Mouse (Mus musculus): ENCODE data around the gene Tjp3. TPM values are rescaled to one million over a fixed set of nuclear protein-coding genes. Genes with fewer than 3 reads are reported as not detected.

Tjp3 gene
- polyA plus RNA-seq (2012; ENCODE audit: low replicate concordance): 15.0 and 35.0 TPM in 2 replicates

GRCm38 (mm10) chr10:81291511-81292104, at the start of gene Tjp3:
Gene Tjp3 (minus strand): TSS chr10:81291581.

DNA sequence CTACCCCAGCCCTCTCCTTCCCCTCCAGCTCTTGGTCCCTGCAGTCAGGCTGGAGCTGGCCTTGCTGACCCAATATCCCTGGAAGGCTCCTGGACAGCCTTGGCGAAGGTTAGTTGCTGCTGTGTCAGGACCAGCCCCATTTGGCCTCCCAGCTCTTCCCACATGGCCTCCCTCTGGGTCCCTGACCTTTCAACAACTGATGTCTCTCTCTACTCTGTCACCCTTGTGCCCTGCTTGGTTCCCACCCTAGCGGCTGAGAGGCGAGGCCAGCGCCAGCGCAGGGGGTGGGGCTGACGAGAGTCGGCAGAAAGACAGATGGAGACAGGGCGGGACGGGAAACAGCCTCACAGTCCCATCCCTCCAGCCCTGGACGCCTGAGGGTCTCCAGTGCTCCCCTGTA, 37.0 kb upstream of the Tjp3 start, which contains the start of gene Tbxa2r:
Gene Tbxa2r, plus strand, starts transcription at position 346 of the 400 bp plus-strand sequence.

DNA sequence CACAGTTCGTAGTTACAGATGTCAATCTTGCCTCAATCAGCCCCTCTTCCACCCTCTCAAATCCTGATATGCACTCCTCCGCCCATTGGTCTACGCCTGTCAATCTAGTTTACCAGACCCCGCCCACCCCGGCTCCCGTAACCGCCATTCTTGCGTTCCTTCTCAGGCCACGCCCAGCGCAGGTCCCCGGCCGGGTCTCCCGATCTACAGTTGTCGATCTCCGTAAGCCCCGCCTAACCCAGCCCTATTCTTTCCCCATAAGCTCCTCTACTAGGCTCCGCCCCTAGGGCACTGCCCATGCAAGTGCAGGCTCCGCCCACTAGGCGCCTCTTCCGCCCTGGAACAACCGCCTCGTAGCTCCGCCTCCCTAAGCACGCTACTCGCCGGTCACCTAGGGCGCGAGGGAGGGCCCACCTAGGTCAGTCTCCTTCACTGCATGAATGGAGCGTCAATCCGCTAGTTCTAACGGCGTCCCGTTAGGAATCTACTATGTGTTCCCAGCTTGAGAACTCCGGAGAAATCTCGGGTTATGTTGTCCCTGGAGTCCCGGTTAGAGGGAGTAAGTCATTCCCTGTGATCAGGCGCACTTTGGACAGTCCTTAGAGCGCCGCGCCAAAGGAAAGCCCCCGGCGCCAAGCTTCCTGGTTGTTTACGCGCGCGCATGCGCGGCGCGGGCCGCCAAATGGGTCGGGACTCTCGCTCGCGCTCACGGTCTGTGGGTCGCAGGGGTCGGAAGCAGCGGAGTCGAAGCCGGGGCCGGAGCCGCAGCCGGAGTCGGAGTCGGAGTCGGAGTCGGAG, 29.4 kb upstream of the Tjp3 start, which contains the start of gene Cactin:
Gene Cactin, plus strand, starts transcription at position 554 of the 798 bp plus-strand sequence.

DNA sequence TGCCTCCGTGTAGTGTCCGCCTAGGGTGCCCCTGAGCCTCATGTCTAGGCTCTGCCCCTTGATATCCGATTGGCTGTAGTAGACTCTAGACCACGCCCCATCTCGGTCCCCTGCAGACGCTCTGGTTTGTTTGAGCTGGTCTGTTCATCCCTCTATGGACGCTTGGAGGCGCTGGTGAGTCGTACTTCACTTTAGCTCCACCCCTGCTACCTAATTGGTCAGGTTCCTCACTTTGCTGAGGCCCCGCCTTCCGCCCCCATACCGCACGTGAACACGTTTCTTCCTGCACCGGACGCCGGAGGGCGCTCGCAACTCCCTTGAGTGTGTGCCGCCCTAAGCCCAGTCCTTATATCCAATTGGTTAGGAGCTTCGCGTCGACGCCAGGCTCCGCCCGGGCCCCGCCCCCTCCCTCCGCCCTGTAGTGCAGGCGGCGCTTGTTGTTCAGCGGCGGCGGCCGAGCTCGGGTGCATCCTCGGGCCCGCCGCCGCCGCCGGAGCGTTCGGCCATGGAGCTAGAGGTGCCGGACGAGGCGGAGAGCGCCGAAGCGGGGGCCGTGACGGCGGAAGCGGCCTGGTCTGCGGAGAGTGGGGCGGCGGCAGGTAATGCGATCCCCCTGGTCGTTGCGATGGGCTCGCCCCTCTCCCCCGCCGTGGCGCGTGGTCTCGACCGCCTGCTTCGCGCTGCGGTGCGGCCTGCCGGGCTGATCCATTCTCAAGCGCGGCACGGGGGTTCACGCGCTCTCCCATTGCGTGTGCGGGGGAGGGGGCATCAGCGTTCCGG, 1.4 kb upstream of the Tjp3 start, which contains the start of gene Pip5k1c:
Gene Pip5k1c, plus strand, starts transcription at position 410 of the 780 bp plus-strand sequence.

GRCm38 (mm10) chr10:81266211-81267105, 24.9 kb downstream of the Tjp3 start, which contains the start of the genes Mrpl54 and Apba3:
Gene Mrpl54 (minus strand): TSS chr10:81266934.
Gene Apba3 (plus strand): TSS chr10:81266960.

GRCm38 (mm10) chr10:81252424-81253419, 38.7 kb downstream of the Tjp3 start, which contains the start of gene Matk:
Gene Matk (plus strand): TSS chr10:81252935.

GRCm38 (mm10) chr10:81232580-81233225, 58.7 kb downstream of the Tjp3 start, which contains the start of gene Zfr2:
Gene Zfr2 (plus strand): TSS chr10:81233155.

DNA sequence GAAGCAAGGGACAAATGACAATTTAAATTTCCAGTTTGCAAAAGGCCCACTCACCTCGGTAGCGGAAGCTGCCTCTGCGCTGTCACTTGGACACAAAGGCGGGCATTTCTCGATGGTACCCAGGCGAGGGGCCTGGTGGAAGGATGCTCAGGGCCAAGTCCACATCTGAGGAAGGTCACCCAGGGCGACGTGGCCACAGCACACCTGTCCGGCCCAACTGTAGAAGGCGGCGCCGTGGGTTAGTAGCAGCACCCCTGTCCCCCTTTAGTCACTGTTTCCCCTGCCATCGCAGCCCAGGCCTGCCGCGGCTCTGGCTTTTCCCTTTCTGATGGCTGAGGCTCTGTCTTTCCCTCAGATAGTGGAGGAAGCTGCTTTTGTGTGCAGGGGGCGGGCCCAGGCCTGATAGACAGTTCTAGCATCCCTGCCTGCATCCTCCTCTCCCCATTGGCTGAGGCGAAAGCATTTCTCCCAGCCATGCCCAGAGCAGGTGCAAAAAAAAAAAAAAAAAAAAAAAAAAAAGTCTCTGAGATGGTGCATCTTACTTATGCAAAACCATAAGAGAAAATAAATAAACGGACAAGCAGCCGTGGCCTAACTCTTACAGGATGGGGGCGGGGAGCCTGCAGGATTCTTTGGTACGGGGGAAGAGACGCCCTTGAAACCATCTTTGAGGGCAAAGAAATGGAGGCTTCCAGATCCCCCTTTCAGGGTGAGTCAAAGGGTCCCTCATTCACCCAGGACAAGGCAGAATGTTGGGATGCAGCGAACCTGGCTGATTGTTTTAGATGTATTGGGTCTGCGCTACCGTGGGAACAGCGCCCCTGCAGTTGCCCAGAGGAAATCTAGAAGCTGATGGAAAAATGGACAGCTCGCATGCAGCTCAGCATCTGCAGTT, 60.7 kb downstream of the Tjp3 start, which contains the start of gene Atcay:
Gene Atcay, minus strand, starts transcription at position 396 of the 895 bp plus-strand sequence.

Other genes starting within 250 kb of the Tjp3 start
- gene Sgta, start 231.4 kb downstream of the Tjp3 start, polyA plus RNA-seq (2012; ENCODE audit: low replicate concordance): 104 and 170 TPM in 2 replicates
- 20.3 and 22.9 TPM in 2 replicates for gene Thop1, start 221.5 kb downstream of the Tjp3 start, polyA plus RNA-seq (2012; ENCODE audit: low replicate concordance)
- 0.24 and 0.30 TPM in 2 replicates for gene Creb3l3, start 192.7 kb downstream of the Tjp3 start, polyA plus RNA-seq (2012; ENCODE audit: low replicate concordance)
- 241 and 608 TPM in 2 replicates for gene Map2k2, start 185.7 kb downstream of the Tjp3 start, polyA plus RNA-seq (2012; ENCODE audit: low replicate concordance)
- gene Zbtb7a, start 156.4 kb downstream of the Tjp3 start, polyA plus RNA-seq (2012; ENCODE audit: low replicate concordance): 198 and 333 TPM in 2 replicates
- gene Pias4, start 123.7 kb downstream of the Tjp3 start, polyA plus RNA-seq (2012; ENCODE audit: low replicate concordance): 72.6 and 164 TPM in 2 replicates
- gene Eef2, start 115.0 kb downstream of the Tjp3 start, polyA plus RNA-seq (2012; ENCODE audit: low replicate concordance): 495 and 2,413 TPM in 2 replicates
- 53.4 and 152 TPM in 2 replicates for gene Dapk3, start 108.6 kb downstream of the Tjp3 start, polyA plus RNA-seq (2012; ENCODE audit: low replicate concordance)
- gene 4930442H23Rik, start 107.7 kb downstream of the Tjp3 start, polyA plus RNA-seq (2012; ENCODE audit: low replicate concordance): 0.09 TPM in 1 of 2 replicates, not detected in the other
- gene Nmrk2, start 89.5 kb downstream of the Tjp3 start, polyA plus RNA-seq (2012; ENCODE audit: low replicate concordance): not detected in 2 replicates
- 0.53 and 0.94 TPM in 2 replicates for gene Atcay, start 60.7 kb downstream of the Tjp3 start, polyA plus RNA-seq (2012; ENCODE audit: low replicate concordance)
- gene Zfr2, start 58.4 kb downstream of the Tjp3 start, polyA plus RNA-seq (2012; ENCODE audit: low replicate concordance): 4.0 and 8.6 TPM in 2 replicates
- 31.4 and 107 TPM in 2 replicates for gene Matk, start 38.6 kb downstream of the Tjp3 start, polyA plus RNA-seq (2012; ENCODE audit: low replicate concordance)
- 314 and 329 TPM in 2 replicates for gene Mrpl54, start 24.6 kb downstream of the Tjp3 start, polyA plus RNA-seq (2012; ENCODE audit: low replicate concordance)
- 70.4 and 133 TPM in 2 replicates for gene Apba3, start 24.6 kb downstream of the Tjp3 start, polyA plus RNA-seq (2012; ENCODE audit: low replicate concordance)
- gene Pip5k1c, start 1.4 kb upstream of the Tjp3 start, polyA plus RNA-seq (2012; ENCODE audit: low replicate concordance): 245 and 665 TPM in 2 replicates
- 60.3 and 77.6 TPM in 2 replicates for gene Cactin, start 29.5 kb upstream of the Tjp3 start, polyA plus RNA-seq (2012; ENCODE audit: low replicate concordance)
- gene Tbxa2r, start 37.1 kb upstream of the Tjp3 start, polyA plus RNA-seq (2012; ENCODE audit: low replicate concordance): 29.6 and 30.6 TPM in 2 replicates
- gene Gipc3, start 51.7 kb upstream of the Tjp3 start, polyA plus RNA-seq (2012; ENCODE audit: low replicate concordance): 3.1 and 6.9 TPM in 2 replicates
- 184 and 481 TPM in 2 replicates for gene Hmg20b, start 58.9 kb upstream of the Tjp3 start, polyA plus RNA-seq (2012; ENCODE audit: low replicate concordance)
- gene Mfsd12, start 65.9 kb upstream of the Tjp3 start, polyA plus RNA-seq (2012; ENCODE audit: low replicate concordance): 20.8 and 31.1 TPM in 2 replicates
- 11.6 and 18.6 TPM in 2 replicates for gene 4930404N11Rik, start 74.2 kb upstream of the Tjp3 start, polyA plus RNA-seq (2012; ENCODE audit: low replicate concordance)
- 48.1 and 72.7 TPM in 2 replicates for gene Fzr1, start 86.9 kb upstream of the Tjp3 start, polyA plus RNA-seq (2012; ENCODE audit: low replicate concordance)
- 76.4 and 107 TPM in 2 replicates for gene Dohh, start 92.8 kb upstream of the Tjp3 start, polyA plus RNA-seq (2012; ENCODE audit: low replicate concordance)
- 1.2 and 4.2 TPM in 2 replicates for gene Gm48551, start 92.9 kb upstream of the Tjp3 start, polyA plus RNA-seq (2012; ENCODE audit: low replicate concordance)
- gene Gm48552, start 97.4 kb upstream of the Tjp3 start, polyA plus RNA-seq (2012; ENCODE audit: low replicate concordance): 8.9 and 18.4 TPM in 2 replicates
- gene Smim24, start 101.5 kb upstream of the Tjp3 start, polyA plus RNA-seq (2012; ENCODE audit: low replicate concordance): 3.0 and 3.7 TPM in 2 replicates
- gene Nfic, start 164.1 kb upstream of the Tjp3 start, polyA plus RNA-seq (2012; ENCODE audit: low replicate concordance): 136 and 414 TPM in 2 replicates
- 0.16 and 0.55 TPM in 2 replicates for gene Celf5, start 191.1 kb upstream of the Tjp3 start, polyA plus RNA-seq (2012; ENCODE audit: low replicate concordance)
- gene Ncln, start 204.8 kb upstream of the Tjp3 start, polyA plus RNA-seq (2012; ENCODE audit: low replicate concordance): 160 and 386 TPM in 2 replicates
- 82.3 and 109 TPM in 2 replicates for gene S1pr4, start 208.6 kb upstream of the Tjp3 start, polyA plus RNA-seq (2012; ENCODE audit: low replicate concordance)
- gene Gna15, start 232.6 kb upstream of the Tjp3 start, polyA plus RNA-seq (2012; ENCODE audit: low replicate concordance): 14.8 and 33.6 TPM in 2 replicates

All from hematopoietic multipotent progenitor cell, adult 10-12 weeks (in vitro differentiated cells).